13 mouse cellular contexts compared by ENCODE assay signal in genomic region chr10:57569023-57569931, GRCm38 (mm10). TPM values are rescaled to one million over a fixed set of nuclear protein-coding genes. Genes with fewer than 3 reads are reported as not detected.
DNase-seq lines count a peak whose midpoint lies in the region; ATAC-seq lines count a peak whose summit lies in the region.
"Had no signal": no experiment of that assay in that cellular context is flagged by ENCODE, and none has a peak within 500 bp of the region (broad histone marks: within the 10 kb centered on the region; RNA-seq: fewer than 3 reads in every experiment).

No protein-coding gene starts in this region.

- peaks cover 2% of the 10 kb centered on the region; the same call in 1 of the 2 replicates for H3K4me1 ChIP-seq in hindbrain, embryonic 10.5 days (replicated peaks)
- H3K4me1 ChIP-seq in hindbrain, embryonic 11.5 days (replicated peaks; ENCODE audit: control insufficient read depth, insufficient read depth, low read length), result no peaks in the 10 kb centered on the region
- H3K4me1 ChIP-seq in hindbrain, embryonic 16.5 days (ENCODE audit: control insufficient read depth, insufficient read depth, low read depth, low read length), result no peaks in the 10 kb centered on the region
- no peaks in the 10 kb centered on the region for H3K4me1 ChIP-seq in limb, embryonic 10.5 days
- H3K4me1 ChIP-seq: limb, embryonic 15.5 days had no signal

- H3K4me2 ChIP-seq in hindbrain, embryonic 11.5 days (replicated peaks; ENCODE audit: low read depth, low read length), result no peak overlapping the region
- H3K4me2 ChIP-seq in hindbrain, embryonic 16.5 days (ENCODE audit: low read length), result peak overlapping the region; percentile 22
- H3K4me2 ChIP-seq: limb, embryonic 15.5 days had no signal

- H3K36me3 ChIP-seq in hindbrain, embryonic 10.5 days, result no peaks in the 10 kb centered on the region
- H3K36me3 ChIP-seq in hindbrain, embryonic 11.5 days (ENCODE audit: control insufficient read depth, insufficient read depth, low read length), result no peaks in the 10 kb centered on the region
- no peaks in the 10 kb centered on the region for H3K36me3 ChIP-seq in hindbrain, embryonic 16.5 days (ENCODE audit: control insufficient read depth, insufficient read depth, low read length)
- H3K36me3 ChIP-seq in limb, embryonic 10.5 days, result no peaks in the 10 kb centered on the region
- H3K36me3 ChIP-seq: limb, embryonic 15.5 days had no signal

- H3K9ac ChIP-seq in hindbrain, embryonic 11.5 days (ENCODE audit: low read depth, low read length), result no peak overlapping the region
- 0 out of 2 replicates have a peak overlapping the region, but pooled peaks have one; percentile 23 for H3K9ac ChIP-seq in hindbrain, embryonic 16.5 days (ENCODE audit: low read depth, low read length)
- H3K9ac ChIP-seq: limb, embryonic 15.5 days had no signal

- no peaks in the 10 kb centered on the region for H3K9me3 ChIP-seq in hindbrain, embryonic 10.5 days
- no peaks in the 10 kb centered on the region for H3K9me3 ChIP-seq in hindbrain, embryonic 11.5 days (ENCODE audit: control insufficient read depth, low read length)
- H3K9me3 ChIP-seq in hindbrain, embryonic 16.5 days (ENCODE audit: control insufficient read depth, low read length), result no peaks in the 10 kb centered on the region
- no peaks in the 10 kb centered on the region for H3K9me3 ChIP-seq in limb, embryonic 10.5 days (replicated peaks)
- H3K9me3 ChIP-seq: limb, embryonic 15.5 days had no signal

- ATAC-seq in hindbrain, embryonic 11.5 days (ENCODE audit: low FRiP score), result no peak
- ATAC-seq in hindbrain, embryonic 16.5 days, result peak; percentile 83
- ATAC-seq: lung, postnatal 0 days had no signal

- WGBS in hindbrain, embryonic 10.5 days, result 72% methylated on average over 13 of the region's 13 CpGs
- WGBS in hindbrain, embryonic 11.5 days, result 74% methylated on average over 13 of the region's 13 CpGs
- 43% methylated on average over 13 of the region's 13 CpGs for WGBS in hindbrain, embryonic 16.5 days
- 85% methylated on average over 13 of the region's 13 CpGs for WGBS in limb, embryonic 10.5 days

- H3K27me3 ChIP-seq in hindbrain, embryonic 10.5 days (ENCODE audit: insufficient read depth, poor library complexity, severe bottlenecking), result no peaks in the 10 kb centered on the region
- no peaks in the 10 kb centered on the region for H3K27me3 ChIP-seq in hindbrain, embryonic 11.5 days (ENCODE audit: control insufficient read depth, insufficient read depth, low read length)
- no peaks in the 10 kb centered on the region for H3K27me3 ChIP-seq in hindbrain, embryonic 16.5 days (replicated peaks; ENCODE audit: control insufficient read depth, insufficient read depth, low read length)
- no peaks in the 10 kb centered on the region for H3K27me3 ChIP-seq in limb, embryonic 10.5 days (ENCODE audit: low read depth, poor library complexity, severe bottlenecking)
- H3K27me3 ChIP-seq: limb, embryonic 15.5 days had no signal

- no peak for DNase-seq in hindbrain, embryonic 10.5 days (ENCODE audit: low spot score)
- no peak for DNase-seq in hindbrain, embryonic 11.5 days (ENCODE audit: low spot score)
- DNase-seq in cerebellum, postnatal 14 days, result peak; percentile 52 to 64
- peak; percentile 56 for DNase-seq in retina, embryonic 14.5 days (ENCODE audit: low spot score)
- no peak for DNase-seq in heart, adult 9 months (ENCODE audit: low spot score in 2 of 2)
- DNase-seq in limb, embryonic 10.5 days (ENCODE audit: low spot score), result no peak
- DNase-seq in left cerebral cortex, postnatal 36 days (ENCODE audit: low spot score in 2 of 2), result no peak
- DNase-seq: B cell, adult 2 months; gastrocnemius, postnatal 25 days; kidney, adult 18-20 months had no signal

- no peak overlapping the region for H3K4me3 ChIP-seq in hindbrain, embryonic 10.5 days
- no peak overlapping the region for H3K4me3 ChIP-seq in hindbrain, embryonic 11.5 days (ENCODE audit: low read depth, low read length)
- no peak overlapping the region for H3K4me3 ChIP-seq in hindbrain, embryonic 16.5 days (ENCODE audit: low read length)
- no peak overlapping the region for H3K4me3 ChIP-seq in limb, embryonic 10.5 days
- H3K4me3 ChIP-seq: limb, embryonic 15.5 days had no signal

- intact Hi-C loops in left cerebral cortex, postnatal 36 days (cut with DNase I), result no loop called here

- peak overlapping the region; percentile 59 for H3K27ac ChIP-seq in hindbrain, embryonic 10.5 days
- no peak overlapping the region for H3K27ac ChIP-seq in hindbrain, embryonic 11.5 days (ENCODE audit: low read depth, low read length)
- peak overlapping the region; percentile 9; the same call in 1 of the 2 replicates for H3K27ac ChIP-seq in hindbrain, embryonic 16.5 days (ENCODE audit: low read depth, low read length)
- no peak overlapping the region for H3K27ac ChIP-seq in limb, embryonic 10.5 days
- H3K27ac ChIP-seq: limb, embryonic 15.5 days had no signal

RNA-seq across cellular contexts. Expression of gene Serinc1, which starts 36.9 kb away (rescaled TPM):
- 135 and 142 TPM in 2 replicates for polyA plus RNA-seq in hindbrain, embryonic 10.5 days (2016; fragmentation: Nextera tagmentation; extraction: Ambion mirVana)
- 243 and 258 TPM in 2 replicates for polyA plus RNA-seq in hindbrain, embryonic 11.5 days (2014; fragmentation: Nextera tagmentation; extraction: Ambion mirVana)
- polyA plus RNA-seq in hindbrain, embryonic 16.5 days (2015; fragmentation: Nextera tagmentation; extraction: Ambion mirVana), result 436 and 461 TPM in 2 replicates
- polyA plus RNA-seq in limb, embryonic 10.5 days (2016; fragmentation: Nextera tagmentation; extraction: Ambion mirVana), result 110 and 134 TPM in 2 replicates
- 1,000 to 10,000 TPM in 1 of 2 experiments, 100 to 1,000 TPM in 1; 965 to 1,014 TPM for total RNA-seq in left cerebral cortex, postnatal 36 days (2021)

Comparison
In these comparisons a context has a peak if more than half of its experiments do, and no peak if none do; other contexts are left out.
1. H3K27ac ChIP-seq: peak in hindbrain, embryonic 10.5 days (single experiment) and hindbrain, embryonic 16.5 days (single experiment); none in hindbrain, embryonic 11.5 days (single experiment) and limb, embryonic 10.5 days (single experiment).
2. DNase-seq: peak in cerebellum, postnatal 14 days (2 of 2) and retina, embryonic 14.5 days (single experiment); none in hindbrain, embryonic 10.5 days (single experiment), hindbrain, embryonic 11.5 days (single experiment), heart, adult 9 months (0 of 2), limb, embryonic 10.5 days (single experiment) and left cerebral cortex, postnatal 36 days (0 of 2).